In genomic region chr6:30026799-30027198, GRCm38 (mm10) we compare ENCODE assay signal across 9 mouse cellular contexts. TPM values are rescaled to one million over a fixed set of nuclear protein-coding genes. Genes with fewer than 3 reads are reported as not detected.
A peak's percentile ranks its signal among the peaks of the same experiment; 100 is the strongest.
DNase-seq lines count a peak whose midpoint lies in the region; ATAC-seq lines count a peak whose summit lies in the region.
"Had no signal": no experiment of that assay in that cellular context is flagged by ENCODE, and none has a peak within 500 bp of the region (broad histone marks: within the 10 kb centered on the region; RNA-seq: fewer than 3 reads in every experiment).

No protein-coding gene starts in this region.

- H3K27me3 ChIP-seq in liver, embryonic 11.5 days (replicated peaks; ENCODE audit: control insufficient read depth, insufficient read depth, low read length) = no peaks in the 10 kb centered on the region
- H3K27me3 ChIP-seq in stomach, embryonic 16.5 days (ENCODE audit: control insufficient read depth, insufficient read depth, low read length) = no peaks in the 10 kb centered on the region

- DNase-seq in liver = peak; percentile 15
- no peak for DNase-seq in liver, embryonic 11.5 days (ENCODE audit: low spot score)
- DNase-seq in heart, adult 9 months (ENCODE audit: low spot score in 2 of 2) = peak; percentile 15 to 41
- peak; percentile 36 to 64 for DNase-seq in kidney, postnatal 25 days
- no peak for DNase-seq in right cerebral cortex, adult 18-20 months
- no peak for DNase-seq in B cell, adult 2 months
- DNase-seq in cerebellum, adult 11-12 months = no peak

- no peaks in the 10 kb centered on the region for H3K9me3 ChIP-seq in liver, embryonic 11.5 days (ENCODE audit: control insufficient read depth, low read length)
- H3K9me3 ChIP-seq in stomach, embryonic 16.5 days (replicated peaks; ENCODE audit: control insufficient read depth, low read length) = no peaks in the 10 kb centered on the region
- H3K9me3 ChIP-seq: G1E had no signal

- H3K4me1 ChIP-seq in liver, embryonic 11.5 days (replicated peaks; ENCODE audit: control insufficient read depth, insufficient read depth, low read length) = no peaks in the 10 kb centered on the region; the same call in 1 of the 2 replicates
- H3K4me1 ChIP-seq in stomach, embryonic 16.5 days (ENCODE audit: control insufficient read depth, insufficient read depth, low read length) = no peaks in the 10 kb centered on the region

- H3K4me2 ChIP-seq in liver, embryonic 11.5 days = no peak overlapping the region
- peak overlapping the region; percentile 9; the same call in 1 of the 2 replicates for H3K4me2 ChIP-seq in stomach, embryonic 16.5 days (ENCODE audit: low read depth, low read length)

- H3K9ac ChIP-seq in liver, embryonic 11.5 days (ENCODE audit: low read depth, low read length) = no peak overlapping the region
- H3K9ac ChIP-seq in stomach, embryonic 16.5 days (ENCODE audit: low read length) = no peak overlapping the region

- no peak for ATAC-seq in liver, embryonic 11.5 days (replicated peaks; ENCODE audit: low FRiP score)
- ATAC-seq in stomach, embryonic 16.5 days (ENCODE audit: insufficient read depth, low FRiP score) = peak; percentile 72

- H3K4me3 ChIP-seq in liver, embryonic 11.5 days (ENCODE audit: low read depth, low read length) = no peak overlapping the region
- no peak overlapping the region for H3K4me3 ChIP-seq in stomach, embryonic 16.5 days (replicated peaks; ENCODE audit: low read length)

- H3K27ac ChIP-seq in liver, embryonic 11.5 days (ENCODE audit: low read depth, low read length) = no peak overlapping the region
- no peak overlapping the region for H3K27ac ChIP-seq in stomach, embryonic 16.5 days (ENCODE audit: low read length)

- no peaks in the 10 kb centered on the region for H3K36me3 ChIP-seq in liver, embryonic 11.5 days (ENCODE audit: control insufficient read depth, insufficient read depth, low read length)
- no peaks in the 10 kb centered on the region for H3K36me3 ChIP-seq in stomach, embryonic 16.5 days (ENCODE audit: control insufficient read depth, insufficient read depth, low read length)
- H3K36me3 ChIP-seq: G1E had no signal

- WGBS in liver, embryonic 11.5 days = 35% methylated on average over 10 of the region's 10 CpGs
- 28% methylated on average over 10 of the region's 10 CpGs for WGBS in stomach, embryonic 16.5 days

RNA-seq across cellular contexts. Expression of gene Nrf1, which starts 21.0 kb away (rescaled TPM):
- 64.8 and 72.5 TPM in 2 replicates for polyA plus RNA-seq in liver, embryonic 11.5 days (2014; fragmentation: Nextera tagmentation; extraction: Ambion mirVana)
- polyA plus RNA-seq in stomach, embryonic 16.5 days (2015; fragmentation: Nextera tagmentation; extraction: Ambion mirVana) = 45.4 and 46.0 TPM in 2 replicates

Comparison
In these comparisons a context has a peak if more than half of its experiments do, and no peak if none do; other contexts are left out.
1. DNase-seq: peak in liver (single experiment), heart, adult 9 months (2 of 2) and kidney, postnatal 25 days (2 of 2); none in liver, embryonic 11.5 days (single experiment), right cerebral cortex, adult 18-20 months (single experiment), B cell, adult 2 months (0 of 2) and cerebellum, adult 11-12 months (single experiment).